Mouse (Mus musculus): ENCODE results near the gene Foxd4.
"Not testable (repeated sequence)": the region's sequence is repeated elsewhere in the genome, so short reads cannot be mapped to it uniquely, and the experiment has no call there.

Foxd4 gene

GRCm38 (mm10) chr19:24875129-24875870 lies 25.7 kb downstream of the Foxd4 start, which contains the start of gene Gm10053:
Gene Gm10053, plus strand, starts transcription at chr19:24875686.
- not testable (repeated sequence) for DNase-seq (ENCODE audit: low spot score)

- DNase-seq (ENCODE audit: low spot score), result no peak
These were observed 27.1 kb downstream of the Foxd4 start for GRCm38 (mm10) chr19:24873873-24874272.

- DNase-seq (ENCODE audit: low spot score), result no peak
These were observed 29.9 kb downstream of the Foxd4 start for GRCm38 (mm10) chr19:24871037-24871635.

GRCm38 (mm10) chr19:24865436-24865835 lies 35.6 kb downstream of the Foxd4 start:
- DNase-seq (ENCODE audit: low spot score), result no peak

GRCm38 (mm10) chr19:24861612-24862451 lies 39.2 kb downstream of the Foxd4 start, which contains the start of gene Pgm5:
Gene Pgm5, minus strand, starts transcription at chr19:24861855.
- DNase-seq (ENCODE audit: low spot score), result no peak

- no peak for DNase-seq (ENCODE audit: low spot score)
These were observed 39.8 kb downstream of the Foxd4 start for GRCm38 (mm10) chr19:24861276-24861611.

- no peak for DNase-seq (ENCODE audit: low spot score)
These were observed 49.3 kb downstream of the Foxd4 start for GRCm38 (mm10) chr19:24851456-24852315.

Data from ovary, adult 18-20 months (tissue).